Mouse (Mus musculus) myocyte (in vitro differentiated cells): ENCODE data around the gene Gm49358. TPM values are rescaled to one million over a fixed set of nuclear protein-coding genes. Genes with fewer than 3 reads are reported as not detected.

Experiments used
- H3K27me3 ChIP-seq: one replicate; pipeline ENCODE4 v1.6.1; 2011; ENCODE audit not compliant: control insufficient read depth, insufficient read depth, insufficient read length
- H3K36me3 ChIP-seq: one replicate; pipeline ENCODE4 v1.6.1; 2011; ENCODE audit not compliant: control insufficient read depth, insufficient read depth
- H3K4me2 ChIP-seq: one replicate; pipeline ENCODE4 v1.6.1; 2011; ENCODE audit warnings: low read depth, control low read depth
- H3K4me3 ChIP-seq: one replicate; pipeline ENCODE4 v1.5.1; 2011; ENCODE audit warnings: mild to moderate bottlenecking, control low read depth, moderate library complexity
- H3K79me2 ChIP-seq: one replicate; pipeline ENCODE4 v1.6.1; 2011; ENCODE audit not compliant: control insufficient read depth, insufficient read depth
- H3ac ChIP-seq: one replicate; pipeline ENCODE4 v1.6.1; 2011; ENCODE audit not compliant: control insufficient read depth, insufficient read length
- CEBPB ChIP-seq: IDR thresholded peaks from 2 replicates; pipeline ENCODE4 v1.6.1; 2011; ENCODE audit warnings: mild to moderate bottlenecking, moderate library complexity; ENCODE audit not compliant: poor library complexity, insufficient read depth, severe bottlenecking
- E2F4 ChIP-seq: IDR thresholded peaks from one replicate; pipeline ENCODE4 v1.6.1; 2011; ENCODE audit warnings: mild to moderate bottlenecking, control low read depth, moderate library complexity; ENCODE audit not compliant: insufficient read depth
- MAX ChIP-seq: IDR thresholded peaks from one replicate; pipeline ENCODE4 v1.6.1; 2011; ENCODE audit warnings: low read depth, mild to moderate bottlenecking, control low read depth
- MYOD1 ChIP-seq, 3 experiments: IDR thresholded peaks; one replicate each; pipeline ENCODE4 v1.6.1; 2011; ENCODE audit warnings: control low read depth in 2 of 3, low read depth in 2 of 3, mild to moderate bottlenecking in 2 of 3, moderate library complexity in 1 of 3; ENCODE audit not compliant: insufficient read length in 2 of 3, control insufficient read depth in 1 of 3
- MYOG ChIP-seq, 3 experiments: IDR thresholded peaks; one replicate each; pipeline ENCODE4 v1.6.1; 2011; ENCODE audit warnings: control low read depth in 2 of 3, low read depth in 2 of 3, mild to moderate bottlenecking in 2 of 3; ENCODE audit not compliant: insufficient read length in 2 of 3, control insufficient read depth in 1 of 3, insufficient read depth in 1 of 3
- POLR2A ChIP-seq: IDR thresholded peaks from one replicate; pipeline ENCODE4 v1.6.1; 2011; ENCODE audit warnings: low read depth, mild to moderate bottlenecking, control low read depth, moderate library complexity; ENCODE audit not compliant: insufficient read length
- POLR2AphosphoS2 ChIP-seq: IDR thresholded peaks from one replicate; pipeline ENCODE4 v1.6.1; 2011; ENCODE audit warnings: low read depth, control low read depth; ENCODE audit not compliant: insufficient read length
- REST ChIP-seq: IDR thresholded peaks from one replicate; pipeline ENCODE4 v1.6.1; 2011; ENCODE audit warnings: mild to moderate bottlenecking, control low read depth, moderate library complexity; ENCODE audit not compliant: insufficient read depth, insufficient read length
- SRF ChIP-seq: IDR thresholded peaks from one replicate; pipeline ENCODE4 v1.6.1; 2011; ENCODE audit warnings: low read depth; ENCODE audit not compliant: control insufficient read depth, insufficient read length
- TCF12 ChIP-seq: IDR thresholded peaks from one replicate; pipeline ENCODE4 v1.6.1; 2011; ENCODE audit warnings: mild to moderate bottlenecking, control low read depth; ENCODE audit not compliant: poor library complexity, insufficient read depth, severe bottlenecking
- TCF3 ChIP-seq: IDR thresholded peaks from one replicate; pipeline ENCODE4 v1.6.1; 2011; ENCODE audit warnings: low read depth, control low read depth; ENCODE audit not compliant: insufficient read length
- USF1 ChIP-seq: IDR thresholded peaks from one replicate; pipeline ENCODE4 v1.6.1; 2011; ENCODE audit warnings: low read depth, mild to moderate bottlenecking, control low read depth, moderate library complexity
- polyA plus RNA-seq: library from polyadenylated mRNA; unstranded; fragments of >200 nt; fragmentation: generic; extraction: Trizol; gene quantifications from one replicate; pipeline ENCODE4 v1.2.1, GENCODE M21; 2012; ENCODE audit warnings: missing spikeins

The Gm49358 gene
- polyA plus RNA-seq, 1 experiment: not detected

DNA sequence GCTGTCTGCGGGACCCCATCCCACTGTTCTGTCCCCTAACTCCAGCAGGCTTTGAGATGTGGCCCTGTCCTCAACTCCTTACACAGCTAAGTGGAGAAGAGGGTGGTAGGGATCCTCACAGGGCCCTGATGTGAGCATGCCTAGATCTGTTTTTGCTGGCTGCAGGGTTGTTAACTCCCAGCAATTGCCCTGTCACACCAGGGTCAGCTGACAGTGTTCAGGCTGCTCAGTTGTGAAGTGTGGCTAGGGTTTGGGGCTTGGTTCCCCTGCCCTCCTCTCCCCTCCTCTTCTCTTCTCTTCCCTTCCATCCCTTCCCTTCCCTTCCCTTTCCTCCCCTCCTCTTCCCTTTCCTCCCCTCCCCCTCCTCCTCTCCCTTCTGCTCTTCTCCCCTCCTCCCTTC lies 2.5 kb upstream of the Gm49358 start:
- TF ChIP-seq POLR2A: no peak
- no peak for TF ChIP-seq TCF12
- no peak for TF ChIP-seq TCF3
- no peak for TF ChIP-seq MYOG (IDR thresholded peaks at IDR 0.05; ENCODE audit: control insufficient read depth in 1 of 3, insufficient read depth in 1 of 3, insufficient read length in 2 of 3, low read depth in 2 of 3)
- no peak for TF ChIP-seq CEBPB
- no peak for TF ChIP-seq MAX
- TF ChIP-seq REST: no peak
- TF ChIP-seq SRF: no peak
- no peak for TF ChIP-seq MYOD1 (IDR thresholded peaks at IDR 0.05; ENCODE audit: control insufficient read depth in 1 of 3, insufficient read length in 2 of 3, low read depth in 2 of 3)
- no peak for TF ChIP-seq POLR2AphosphoS2
- no peak for TF ChIP-seq E2F4
- no peak for TF ChIP-seq USF1
- Histone ChIP-seq H3K79me2 (no peaks in the 10 kb centered on the region), H3K4me2 (no peak overlapping the region), H3K27me3 (no peaks in the 10 kb centered on the region), H3K4me3 (no peak overlapping the region), H3ac (no peak overlapping the region), H3K36me3 (no peaks in the 10 kb centered on the region)

DNA sequence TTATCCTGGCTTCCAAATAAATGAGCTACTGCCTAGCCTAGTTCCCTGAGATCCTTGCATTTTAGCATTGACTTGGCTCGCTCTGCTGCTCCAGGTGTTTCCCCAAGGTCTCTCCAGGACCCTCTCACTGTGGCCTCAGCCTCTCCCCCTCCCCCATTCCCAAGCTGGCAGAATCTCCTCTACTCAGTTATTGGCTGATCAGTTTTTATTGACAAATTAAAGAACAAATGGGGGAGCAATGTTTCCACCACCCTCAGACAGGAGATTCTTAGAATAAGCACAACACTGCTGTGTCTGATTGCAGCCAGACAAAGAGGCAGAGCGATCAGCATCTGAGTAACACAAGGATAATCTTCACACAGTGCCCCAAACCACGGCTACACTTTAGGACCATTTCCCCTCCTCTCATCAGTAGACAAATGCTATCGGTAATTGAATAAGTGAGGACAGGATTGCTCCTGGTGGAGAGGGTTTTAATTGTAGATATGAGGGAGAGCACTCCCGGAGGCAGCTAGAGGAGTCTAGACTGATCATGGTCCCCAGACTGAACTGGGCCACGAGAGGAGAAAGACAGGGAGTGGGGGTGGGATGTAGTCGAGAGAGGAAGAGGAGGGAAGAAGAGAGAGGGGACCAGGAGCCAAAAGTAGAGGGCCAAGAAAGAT lies 1.9 kb upstream of the Gm49358 start:
- Histone ChIP-seq H3K79me2 (no peaks in the 10 kb centered on the region), H3K36me3 (no peaks in the 10 kb centered on the region), H3K27me3 (no peaks in the 10 kb centered on the region), H3ac (no peak overlapping the region), H3K4me3 (no peak overlapping the region), H3K4me2 (no peak overlapping the region)
- TF ChIP-seq MYOD1 (IDR thresholded peaks at IDR 0.05; ENCODE audit: control insufficient read depth in 1 of 3, insufficient read length in 2 of 3, low read depth in 2 of 3): no peak
- no peak for TF ChIP-seq POLR2A
- TF ChIP-seq POLR2AphosphoS2: no peak
- no peak for TF ChIP-seq TCF3

DNA sequence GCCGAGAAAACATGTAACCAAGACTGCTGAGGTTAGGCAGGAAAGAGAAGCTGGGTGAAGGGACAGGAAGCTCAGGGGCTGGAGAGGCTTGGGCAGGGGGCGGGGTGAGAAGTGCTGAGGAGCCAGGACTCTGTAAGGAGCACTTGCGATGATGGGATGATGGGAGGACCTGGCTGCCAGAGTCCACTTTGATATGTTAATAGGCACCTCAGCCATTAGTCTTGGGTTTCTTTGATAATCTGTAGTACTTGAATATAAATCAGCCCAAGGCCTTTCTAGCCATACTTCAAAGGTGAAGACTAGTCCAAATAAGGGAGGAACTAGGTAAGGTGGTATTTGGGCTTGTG lies 1.4 kb upstream of the Gm49358 start:
- Histone ChIP-seq H3K4me3 (no peak overlapping the region), H3K79me2 (no peaks in the 10 kb centered on the region), H3K36me3 (no peaks in the 10 kb centered on the region), H3ac (no peak overlapping the region), H3K27me3 (no peaks in the 10 kb centered on the region), H3K4me2 (no peak overlapping the region)
- TF ChIP-seq MYOG (IDR thresholded peaks at IDR 0.05; ENCODE audit: control insufficient read depth in 1 of 3, insufficient read depth in 1 of 3, insufficient read length in 2 of 3, low read depth in 2 of 3): no peak
- no peak for TF ChIP-seq POLR2A
- no peak for TF ChIP-seq REST
- TF ChIP-seq CEBPB: no peak
- TF ChIP-seq USF1: no peak
- TF ChIP-seq MAX: no peak

DNA sequence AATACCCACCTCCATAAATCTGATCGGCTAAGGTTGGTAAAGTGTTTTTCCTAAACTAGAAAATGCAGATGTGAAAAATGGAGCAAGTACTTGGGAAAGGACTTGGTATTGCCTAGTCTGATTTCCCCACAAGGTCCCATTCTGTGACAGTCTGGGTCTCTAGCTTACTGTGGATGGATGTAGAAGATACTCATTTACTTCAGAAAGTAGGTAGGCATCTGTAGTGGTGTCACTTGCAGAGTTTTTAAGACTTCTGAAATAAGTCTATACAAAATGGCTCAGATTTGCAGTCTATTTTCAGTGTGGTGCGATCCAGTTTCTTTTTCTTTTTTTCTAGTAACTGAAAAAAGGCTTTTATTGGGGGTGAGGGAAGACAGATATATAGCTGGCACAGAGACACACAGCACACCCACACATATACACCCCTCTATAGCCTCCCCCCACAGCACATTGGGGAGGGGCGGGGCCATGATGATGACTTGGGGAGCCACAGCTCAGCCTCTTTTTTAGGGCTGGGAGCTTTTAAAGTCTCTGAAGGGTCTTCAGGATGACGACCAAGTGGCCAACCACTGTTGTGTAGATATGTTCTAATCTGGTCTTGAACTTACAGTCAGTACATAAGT lies 1.7 kb downstream of the Gm49358 start:
- no peak for TF ChIP-seq MYOG (IDR thresholded peaks at IDR 0.05; ENCODE audit: control insufficient read depth in 1 of 3, insufficient read depth in 1 of 3, insufficient read length in 2 of 3, low read depth in 2 of 3)
- TF ChIP-seq POLR2A: no peak
- TF ChIP-seq SRF: no peak
- TF ChIP-seq MAX: no peak
- no peak for TF ChIP-seq CEBPB
- no peak for TF ChIP-seq POLR2AphosphoS2
- no peak for TF ChIP-seq E2F4
- TF ChIP-seq MYOD1 (IDR thresholded peaks at IDR 0.05; ENCODE audit: control insufficient read depth in 1 of 3, insufficient read length in 2 of 3, low read depth in 2 of 3): no peak
- no peak for TF ChIP-seq USF1
- TF ChIP-seq TCF3: no peak
- no peak for TF ChIP-seq REST
- no peak for TF ChIP-seq TCF12
- Histone ChIP-seq H3K36me3 (no peaks in the 10 kb centered on the region), H3K4me2 (no peak overlapping the region), H3K4me3 (no peak overlapping the region), H3ac (no peak overlapping the region), H3K27me3 (no peaks in the 10 kb centered on the region), H3K79me2 (no peaks in the 10 kb centered on the region)

DNA sequence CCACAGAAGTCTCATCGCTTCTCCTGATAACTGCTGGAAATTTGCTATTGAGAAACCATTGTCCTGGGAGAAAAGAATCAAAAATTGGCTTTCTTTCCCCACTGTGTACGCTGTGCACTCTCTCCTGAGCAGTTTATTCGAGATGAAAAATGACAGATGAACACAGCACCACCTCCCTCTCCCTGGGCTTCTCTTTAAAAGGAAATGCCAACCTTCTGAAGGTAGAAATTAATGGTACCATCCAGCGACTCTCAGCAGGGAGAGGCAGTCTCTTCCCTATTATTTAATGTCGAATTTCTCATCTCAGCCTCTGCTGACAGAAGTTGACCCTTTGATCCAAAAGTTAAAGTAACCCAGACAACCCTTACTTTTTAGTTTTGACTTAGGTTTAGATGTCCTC lies 5.4 kb downstream of the Gm49358 start:
- Histone ChIP-seq H3ac (no peak overlapping the region), H3K4me3 (no peak overlapping the region), H3K79me2 (no peaks in the 10 kb centered on the region), H3K4me2 (no peak overlapping the region), H3K36me3 (no peaks in the 10 kb centered on the region), H3K27me3 (no peaks in the 10 kb centered on the region)
- TF ChIP-seq TCF12 (no peak), MAX (no peak), REST (no peak), SRF (no peak), POLR2AphosphoS2 (no peak), MYOG (IDR thresholded peaks at IDR 0.05; ENCODE audit: control insufficient read depth in 1 of 3, insufficient read depth in 1 of 3, insufficient read length in 2 of 3, low read depth in 2 of 3) (no peak), USF1 (no peak), TCF3 (no peak), E2F4 (no peak)
